Mouse (Mus musculus): ENCODE results near the gene Lctl.

Gene Lctl

GRCm38 (mm10) chr9:64116876-64117275, at the start of gene Lctl:
Lctl (plus strand) TSS chr9:64117147.
- no peak for DNase-seq (ENCODE audit: low spot score in 2 of 2)

- DNase-seq (ENCODE audit: low spot score in 2 of 2) = no peak
Measured at GRCm38 (mm10) chr9:64067787-64068186, 49.2 kb upstream of the Lctl start.

- DNase-seq (ENCODE audit: low spot score in 2 of 2) = no peak
Measured at GRCm38 (mm10) chr9:64068571-64068970, 48.4 kb upstream of the Lctl start.

GRCm38 (mm10) chr9:64069131-64069530, 47.8 kb upstream of the Lctl start:
- DNase-seq (ENCODE audit: low spot score in 2 of 2) = no peak

- no peak for DNase-seq (ENCODE audit: low spot score in 2 of 2)
Measured at GRCm38 (mm10) chr9:64070674-64071073, 46.3 kb upstream of the Lctl start.

- DNase-seq (ENCODE audit: low spot score in 2 of 2) = no peak
Measured at GRCm38 (mm10) chr9:64074831-64075230, 42.1 kb upstream of the Lctl start.

GRCm38 (mm10) chr9:64076412-64076811, 40.5 kb upstream of the Lctl start:
- no peak for DNase-seq (ENCODE audit: low spot score in 2 of 2)

GRCm38 (mm10) chr9:64078386-64078792, 38.6 kb upstream of the Lctl start:
- DNase-seq (ENCODE audit: low spot score in 2 of 2) = no peak

- no peak for DNase-seq (ENCODE audit: low spot score in 2 of 2)
Measured at GRCm38 (mm10) chr9:64079922-64080321, 37.0 kb upstream of the Lctl start.

- no peak for DNase-seq (ENCODE audit: low spot score in 2 of 2)
Measured at GRCm38 (mm10) chr9:64084231-64084630, 32.7 kb upstream of the Lctl start.

- no peak for DNase-seq (ENCODE audit: low spot score in 2 of 2)
Measured at GRCm38 (mm10) chr9:64084661-64085399, 32.1 kb upstream of the Lctl start.

GRCm38 (mm10) chr9:64085976-64086375, 31.0 kb upstream of the Lctl start:
- DNase-seq (ENCODE audit: low spot score in 2 of 2) = no peak

GRCm38 (mm10) chr9:64086543-64086942, 30.4 kb upstream of the Lctl start:
- no peak for DNase-seq (ENCODE audit: low spot score in 2 of 2)

- DNase-seq (ENCODE audit: low spot score in 2 of 2) = peak; percentile 11 to 61
Measured at GRCm38 (mm10) chr9:64087461-64088235, 29.3 kb upstream of the Lctl start.

- DNase-seq (ENCODE audit: low spot score in 2 of 2) = no peak
Measured at GRCm38 (mm10) chr9:64088346-64088745, 28.6 kb upstream of the Lctl start.

- no peak for DNase-seq (ENCODE audit: low spot score in 2 of 2)
Measured at GRCm38 (mm10) chr9:64089004-64089403, 27.9 kb upstream of the Lctl start.

- no peak for DNase-seq (ENCODE audit: low spot score in 2 of 2)
Measured at GRCm38 (mm10) chr9:64094083-64094482, 22.9 kb upstream of the Lctl start.

- DNase-seq (ENCODE audit: low spot score in 2 of 2) = no peak
Measured at GRCm38 (mm10) chr9:64098282-64098681, 18.7 kb upstream of the Lctl start.

- peak; percentile 59 to 85 for DNase-seq (ENCODE audit: low spot score in 2 of 2)
Measured at GRCm38 (mm10) chr9:64100442-64100841, 16.5 kb upstream of the Lctl start.

- no peak for DNase-seq (ENCODE audit: low spot score in 2 of 2)
Measured at GRCm38 (mm10) chr9:64105301-64105700, 11.6 kb upstream of the Lctl start.

GRCm38 (mm10) chr9:64110502-64110901, 6.4 kb upstream of the Lctl start:
- no peak for DNase-seq (ENCODE audit: low spot score in 2 of 2)

- no peak for DNase-seq (ENCODE audit: low spot score in 2 of 2)
Measured at GRCm38 (mm10) chr9:64114646-64115045, 2.3 kb upstream of the Lctl start.

GRCm38 (mm10) chr9:64115756-64116155, 1.2 kb upstream of the Lctl start:
- DNase-seq (ENCODE audit: low spot score in 2 of 2) = no peak

All from thymus, postnatal 10 days (tissue).